Mouse (Mus musculus) E14TG2a.4 (cell line): ENCODE data around the gene Pkig.

Source experiments
- CTCF ChIP-seq: conservative IDR thresholded peaks from 2 replicates; pipeline ENCODE4 v1.5.1; 2014; ENCODE audit warnings: low read length
- NANOG ChIP-seq: IDR thresholded peaks from 2 replicates; pipeline ENCODE4 v1.6.1; 2014; ENCODE audit warnings: borderline replicate concordance, low read length, mixed read lengths

- no peak for TF ChIP-seq CTCF
- TF ChIP-seq NANOG: no peak
These were observed 3.9 kb downstream of the Pkig start for GRCm38 (mm10) chr2:163662076-163662475.
